Mouse (Mus musculus): ENCODE data around the gene Adam10. TPM values are rescaled to one million over a fixed set of nuclear protein-coding genes. Genes with fewer than 3 reads are reported as not detected.

Gene Adam10
- polyA plus RNA-seq (2016; fragmentation: Nextera tagmentation; extraction: Ambion mirVana), result 51.3 and 60.3 TPM in 2 replicates

DNA sequence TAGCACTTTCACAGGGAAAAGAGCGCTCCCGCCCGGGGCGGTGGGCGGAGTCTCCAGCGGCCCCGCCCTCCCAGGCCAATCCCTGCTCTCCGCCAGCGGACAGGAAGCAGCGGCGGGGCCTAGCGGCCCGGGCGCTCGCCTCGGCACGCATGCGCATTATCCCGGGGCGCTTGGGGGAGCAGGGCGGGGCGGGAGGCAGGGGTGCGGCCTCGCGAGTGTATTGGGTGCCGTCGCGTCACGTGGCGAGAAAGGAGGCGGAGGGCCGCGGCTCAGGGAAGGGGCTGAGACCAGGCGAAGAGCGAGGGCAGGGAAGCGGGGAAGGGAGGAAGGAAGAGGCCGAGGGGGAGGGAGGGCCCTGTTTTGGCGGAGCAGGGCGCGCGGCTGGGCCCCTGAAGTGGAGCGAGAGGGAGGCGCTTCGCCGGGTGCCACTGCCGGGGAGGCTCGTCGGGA is at the start of gene Adam10:
Adam10 (plus strand) TSS at position 316 of the 450 bp plus-strand sequence.
- Histone ChIP-seq H3K36me3 (no peaks in the 10 kb centered on the region), H3K9me3 (replicated peaks) (no peaks in the 10 kb centered on the region), H3K4me1 (peaks cover 24% of the 10 kb centered on the region), H3K4me3 (peak within 1 kb of the TSS; percentile 99), H3K27me3 (ENCODE audit: low read depth, poor library complexity, severe bottlenecking) (no peaks in the 10 kb centered on the region), H3K27ac (peak within 1 kb of the TSS; percentile 98)
- under 1% methylated on average over 48 of the region's 48 CpGs for WGBS
- peak; percentile 100 for DNase-seq (ENCODE audit: low spot score)

DNA sequence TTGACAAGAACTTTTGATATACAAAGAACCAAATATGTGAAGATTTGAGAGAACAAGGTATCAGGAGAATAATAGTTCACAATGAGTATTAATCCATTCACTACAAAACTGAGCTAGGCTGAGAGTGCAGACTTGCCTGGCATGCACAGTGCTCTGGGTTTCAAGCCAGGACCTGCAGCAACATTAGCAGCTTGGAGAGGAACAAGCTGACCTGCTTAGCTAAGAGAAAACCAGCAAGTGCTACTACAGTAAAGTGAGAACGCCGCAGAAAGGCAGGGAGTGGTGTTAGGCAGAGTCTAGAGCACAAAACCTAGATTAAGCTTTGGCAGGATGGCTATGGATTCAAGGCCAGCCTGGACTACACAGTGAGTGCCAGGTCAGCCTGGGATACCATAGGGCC is 49.1 kb upstream of the Adam10 start:
- DNase-seq (ENCODE audit: low spot score), result no peak
- no peak overlapping the region for H3K27ac ChIP-seq
- H3K27me3 ChIP-seq (ENCODE audit: low read depth, poor library complexity, severe bottlenecking), result no peaks in the 10 kb centered on the region
- no peaks in the 10 kb centered on the region for H3K9me3 ChIP-seq (replicated peaks)
- no peak overlapping the region for H3K4me3 ChIP-seq
- H3K36me3 ChIP-seq, result no peaks in the 10 kb centered on the region
- WGBS, result 85% methylated on average over 2 of the region's 2 CpGs
- no peaks in the 10 kb centered on the region for H3K4me1 ChIP-seq

DNA sequence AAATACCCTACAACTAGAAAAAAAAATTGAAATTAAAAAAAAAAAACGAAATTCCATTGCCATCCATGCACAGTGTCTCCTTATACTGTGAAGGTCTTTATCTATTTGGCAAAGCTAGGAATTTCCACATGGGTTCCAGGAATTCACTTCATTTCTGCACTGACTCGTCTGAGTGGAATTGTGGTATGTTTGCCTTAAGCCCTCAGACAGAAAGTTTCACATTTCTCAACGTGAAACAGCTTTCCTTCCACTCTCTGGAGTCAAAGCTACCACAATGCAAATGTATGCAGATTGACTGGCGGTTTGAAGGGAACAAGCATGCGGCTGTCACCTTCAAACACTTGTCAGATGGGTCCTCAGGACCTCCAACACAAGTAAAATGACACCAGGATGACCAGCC is 47.1 kb upstream of the Adam10 start:
- H3K9me3 ChIP-seq (replicated peaks), result no peaks in the 10 kb centered on the region
- H3K27ac ChIP-seq, result no peak overlapping the region
- WGBS, result 22% methylated on average over 5 of the region's 5 CpGs
- H3K36me3 ChIP-seq, result no peaks in the 10 kb centered on the region
- no peak overlapping the region for H3K4me3 ChIP-seq
- no peaks in the 10 kb centered on the region for H3K4me1 ChIP-seq
- no peak for DNase-seq (ENCODE audit: low spot score)
- H3K27me3 ChIP-seq (ENCODE audit: low read depth, poor library complexity, severe bottlenecking), result no peaks in the 10 kb centered on the region

GRCm38 (mm10) chr9:70636748-70637147 is 42.0 kb upstream of the Adam10 start:
- Histone ChIP-seq H3K9me3 (replicated peaks) (no peaks in the 10 kb centered on the region), H3K36me3 (no peaks in the 10 kb centered on the region), H3K27me3 (ENCODE audit: low read depth, poor library complexity, severe bottlenecking) (no peaks in the 10 kb centered on the region), H3K4me1 (no peaks in the 10 kb centered on the region), H3K27ac (no peak overlapping the region), H3K4me3 (no peak overlapping the region)
- no peak for DNase-seq (ENCODE audit: low spot score)
- WGBS, result 88% methylated on average over 2 of the region's 2 CpGs

GRCm38 (mm10) chr9:70650260-70650659 is 28.5 kb upstream of the Adam10 start:
- no peak overlapping the region for H3K4me3 ChIP-seq
- H3K4me1 ChIP-seq, result no peaks in the 10 kb centered on the region
- no peaks in the 10 kb centered on the region for H3K9me3 ChIP-seq (replicated peaks)
- no peak overlapping the region for H3K27ac ChIP-seq
- WGBS, result 77% methylated on average over 2 of the region's 2 CpGs
- 0 out of 2 replicates have a peak, but pooled peaks cover 6% of the 10 kb centered on the region for H3K27me3 ChIP-seq (ENCODE audit: low read depth, poor library complexity, severe bottlenecking)
- no peak for DNase-seq (ENCODE audit: low spot score)
- H3K36me3 ChIP-seq, result no peaks in the 10 kb centered on the region

DNA sequence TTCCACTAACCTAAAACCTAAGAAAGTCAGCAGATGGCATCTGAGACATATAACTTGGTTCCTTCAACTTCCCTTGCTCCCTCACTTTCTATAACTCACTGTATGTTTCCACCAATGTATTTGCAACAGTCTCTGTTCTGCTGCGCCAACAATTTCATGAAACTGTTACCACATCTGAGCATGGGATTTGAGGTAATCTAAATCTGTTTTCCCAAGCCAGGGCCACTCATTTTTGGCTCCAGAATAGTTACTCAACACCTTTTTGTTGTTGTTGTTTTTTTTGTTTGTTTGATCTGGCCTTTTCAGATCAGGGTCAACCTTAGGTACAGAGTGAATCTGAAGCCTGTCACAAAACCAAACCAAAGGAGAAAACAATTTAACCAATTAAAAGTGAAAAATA is 27.8 kb upstream of the Adam10 start:
- WGBS, result 87% methylated on average over 1 of the region's 1 CpGs
- Histone ChIP-seq H3K36me3 (no peaks in the 10 kb centered on the region), H3K4me3 (no peak overlapping the region), H3K9me3 (replicated peaks) (no peaks in the 10 kb centered on the region), H3K27me3 (ENCODE audit: low read depth, poor library complexity, severe bottlenecking) (peaks cover 11% of the 10 kb centered on the region; the same call in 1 of the 2 replicates), H3K27ac (no peak overlapping the region), H3K4me1 (peaks cover under 1% of the 10 kb centered on the region)
- DNase-seq (ENCODE audit: low spot score), result no peak

DNA sequence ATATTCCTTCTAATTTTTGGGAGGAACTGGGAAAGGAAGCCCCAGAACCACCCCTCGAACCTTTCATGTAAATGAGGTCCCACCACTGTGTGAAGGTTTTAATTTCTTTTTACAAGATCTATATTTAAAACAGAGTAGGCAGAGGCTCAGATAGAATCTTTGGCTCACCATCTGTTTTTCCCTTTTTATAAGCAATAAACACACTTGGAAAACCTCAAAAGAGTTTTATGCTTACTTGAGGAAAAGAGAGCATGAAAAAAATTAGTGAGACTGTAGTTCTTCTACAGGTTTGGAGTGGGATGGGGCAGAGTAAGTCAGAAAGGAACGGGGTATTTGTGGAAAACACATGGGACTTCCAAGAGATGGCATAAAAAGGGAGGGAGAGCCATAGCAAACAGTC is 26.6 kb upstream of the Adam10 start:
- Histone ChIP-seq H3K4me1 (peaks cover 10% of the 10 kb centered on the region), H3K9me3 (replicated peaks) (no peaks in the 10 kb centered on the region), H3K27me3 (ENCODE audit: low read depth, poor library complexity, severe bottlenecking) (peaks cover 14% of the 10 kb centered on the region; the same call in 1 of the 2 replicates), H3K27ac (no peak overlapping the region), H3K4me3 (no peak overlapping the region), H3K36me3 (no peaks in the 10 kb centered on the region)
- no peak for DNase-seq (ENCODE audit: low spot score)
- 69% methylated on average over 2 of the region's 2 CpGs for WGBS

DNA sequence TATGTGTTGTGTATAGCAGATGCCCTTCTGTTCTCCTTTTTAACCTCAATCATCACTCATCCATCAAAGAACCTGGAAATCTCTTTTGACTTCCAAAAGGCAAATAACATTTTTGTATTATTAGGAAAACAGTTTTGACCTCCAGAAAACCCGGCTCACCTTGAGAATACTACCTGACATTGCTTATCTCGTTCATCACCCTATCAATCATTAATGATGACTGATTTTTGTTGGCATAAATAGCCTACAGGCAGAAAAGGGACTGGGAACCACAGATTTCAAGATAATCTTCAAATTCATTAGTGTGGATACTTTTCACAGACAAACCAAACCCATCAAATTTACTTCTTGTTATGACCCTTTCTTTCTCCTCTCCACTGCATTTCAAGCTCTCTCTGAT is 24.9 kb upstream of the Adam10 start:
- no peaks in the 10 kb centered on the region for H3K9me3 ChIP-seq (replicated peaks)
- no peaks in the 10 kb centered on the region for H3K36me3 ChIP-seq
- H3K4me3 ChIP-seq, result no peak overlapping the region
- H3K27me3 ChIP-seq (ENCODE audit: low read depth, poor library complexity, severe bottlenecking), result peaks cover 14% of the 10 kb centered on the region; the same call in 1 of the 2 replicates
- 81% methylated on average over 2 of the region's 2 CpGs for WGBS
- H3K27ac ChIP-seq, result no peak overlapping the region
- H3K4me1 ChIP-seq, result peaks cover 13% of the 10 kb centered on the region
- DNase-seq (ENCODE audit: low spot score), result no peak

DNA sequence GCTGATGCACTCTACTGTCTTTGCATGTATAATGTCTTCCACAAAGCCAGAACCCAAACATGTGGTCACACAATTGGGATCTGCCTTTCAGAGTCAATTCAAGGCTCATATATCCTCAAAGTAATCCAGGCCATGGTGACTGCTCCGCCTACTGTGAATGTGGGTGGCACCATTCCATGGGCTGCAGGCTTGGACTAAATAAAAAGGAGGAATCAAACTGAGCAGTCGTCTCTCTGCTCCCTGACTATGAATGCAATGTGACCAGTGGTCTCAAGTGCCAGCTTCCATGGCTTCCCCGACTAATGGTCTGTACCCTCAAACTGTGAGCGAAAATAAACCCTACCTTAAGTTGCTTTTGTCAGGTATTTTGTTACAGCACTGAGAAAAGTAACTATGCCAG is 24.3 kb upstream of the Adam10 start:
- no peak overlapping the region for H3K4me3 ChIP-seq
- 80% methylated on average over 4 of the region's 4 CpGs for WGBS
- DNase-seq (ENCODE audit: low spot score), result no peak
- H3K27me3 ChIP-seq (ENCODE audit: low read depth, poor library complexity, severe bottlenecking), result peaks cover 14% of the 10 kb centered on the region; the same call in 1 of the 2 replicates
- H3K9me3 ChIP-seq (replicated peaks), result no peaks in the 10 kb centered on the region
- H3K4me1 ChIP-seq, result peaks cover 13% of the 10 kb centered on the region
- no peak overlapping the region for H3K27ac ChIP-seq
- H3K36me3 ChIP-seq, result no peaks in the 10 kb centered on the region

DNA sequence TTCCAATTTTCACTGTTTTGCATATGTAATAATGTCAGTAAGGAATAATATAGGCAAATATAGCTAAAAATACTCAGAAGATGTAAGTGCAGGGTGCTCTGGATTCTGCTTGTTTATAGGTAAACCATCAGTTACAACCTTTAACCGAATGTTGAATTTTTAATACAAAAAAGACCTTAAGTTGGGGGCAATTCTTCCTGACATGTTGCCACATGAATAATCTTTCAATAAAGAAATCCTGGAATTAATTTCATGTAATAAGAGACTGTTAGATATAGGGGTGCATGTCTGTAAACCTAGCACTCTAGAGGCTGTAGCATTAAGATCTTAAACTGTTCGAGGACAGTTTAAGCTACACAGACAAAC is 23.1 kb upstream of the Adam10 start:
- H3K9me3 ChIP-seq (replicated peaks), result no peaks in the 10 kb centered on the region
- WGBS, result 53% methylated on average over 2 of the region's 2 CpGs
- no peak overlapping the region for H3K27ac ChIP-seq
- peaks cover 13% of the 10 kb centered on the region for H3K4me1 ChIP-seq
- DNase-seq (ENCODE audit: low spot score), result no peak
- no peaks in the 10 kb centered on the region for H3K36me3 ChIP-seq
- peaks cover 14% of the 10 kb centered on the region; the same call in 1 of the 2 replicates for H3K27me3 ChIP-seq (ENCODE audit: low read depth, poor library complexity, severe bottlenecking)
- peak overlapping the region; percentile 74; the same call in 1 of the 2 replicates for H3K4me3 ChIP-seq

GRCm38 (mm10) chr9:70656130-70657007 is 22.4 kb upstream of the Adam10 start, which contains the start of gene Gm10642:
Gm10642 (plus strand) TSS chr9:70656251.
- WGBS, result under 1% methylated on average over 72 of the region's 72 CpGs
- H3K4me1 ChIP-seq, result peaks cover 13% of the 10 kb centered on the region
- DNase-seq (ENCODE audit: low spot score), result peak; percentile 52
- H3K4me3 ChIP-seq, result peak within 1 kb of the TSS; percentile 74
- H3K36me3 ChIP-seq, result no peaks in the 10 kb centered on the region
- H3K27ac ChIP-seq, result peak within 1 kb of the TSS; percentile 86
- peaks cover 14% of the 10 kb centered on the region; the same call in 1 of the 2 replicates for H3K27me3 ChIP-seq (ENCODE audit: low read depth, poor library complexity, severe bottlenecking)
- no peaks in the 10 kb centered on the region for H3K9me3 ChIP-seq (replicated peaks)

- Histone ChIP-seq H3K9me3 (replicated peaks) (no peaks in the 10 kb centered on the region), H3K4me1 (peaks cover 13% of the 10 kb centered on the region), H3K27ac (peak within 1 kb of the TSS; percentile 86), H3K27me3 (ENCODE audit: low read depth, poor library complexity, severe bottlenecking) (peaks cover 14% of the 10 kb centered on the region; the same call in 1 of the 2 replicates), H3K4me3 (peak within 1 kb of the TSS; percentile 74), H3K36me3 (no peaks in the 10 kb centered on the region)
- WGBS, result 2% methylated on average over 63 of the region's 67 CpGs
- DNase-seq (ENCODE audit: low spot score), result peak; percentile 98
Observed at GRCm38 (mm10) chr9:70657013-70657967, 21.5 kb upstream of the Adam10 start, which contains the start of gene Mindy2. Mindy2 (minus strand) TSS chr9:70657174.

All from limb, embryonic 10.5 days (tissue).